Mouse (Mus musculus): ENCODE results near the gene Nptxr. TPM values are rescaled to one million over a fixed set of nuclear protein-coding genes. Genes with fewer than 3 reads are reported as not detected.

Gene Nptxr
- total and polyA plus RNA-seq, 3 experiments = 0.09 to 2.1 (median 0.14) TPM

DNA sequence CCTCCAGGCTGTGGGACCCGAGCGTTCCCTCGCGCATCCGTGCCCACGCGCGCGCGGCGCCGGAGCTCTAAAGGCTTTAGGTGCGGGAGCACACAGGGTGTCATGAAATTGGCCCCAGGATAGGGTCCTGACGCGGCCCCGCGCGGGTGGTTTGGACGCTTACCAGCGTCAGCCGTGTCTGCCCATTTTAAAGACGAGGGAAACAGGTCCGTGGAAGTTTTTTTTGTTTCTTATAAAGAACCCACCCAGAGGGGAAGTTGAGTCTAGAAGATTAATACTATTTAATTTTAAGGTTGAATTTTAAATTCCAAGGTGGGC is 61.9 kb downstream of the Nptxr start:
- peak overlapping the region; percentile 72 to 94 (median 85) for H3K4me3 ChIP-seq (replicated peaks in 1 of 3; ENCODE audit: low read depth in 2 of 3, low read length in 2 of 3, poor library complexity in 1 of 3)
- dilution Hi-C loops (cut with MboI; ENCODE audit: extremely low pct_ligation_motif_present, extremely low pct_unique_long_range_greater_than_20kb, low sequenced_read_pairs) = no loop called here

DNA sequence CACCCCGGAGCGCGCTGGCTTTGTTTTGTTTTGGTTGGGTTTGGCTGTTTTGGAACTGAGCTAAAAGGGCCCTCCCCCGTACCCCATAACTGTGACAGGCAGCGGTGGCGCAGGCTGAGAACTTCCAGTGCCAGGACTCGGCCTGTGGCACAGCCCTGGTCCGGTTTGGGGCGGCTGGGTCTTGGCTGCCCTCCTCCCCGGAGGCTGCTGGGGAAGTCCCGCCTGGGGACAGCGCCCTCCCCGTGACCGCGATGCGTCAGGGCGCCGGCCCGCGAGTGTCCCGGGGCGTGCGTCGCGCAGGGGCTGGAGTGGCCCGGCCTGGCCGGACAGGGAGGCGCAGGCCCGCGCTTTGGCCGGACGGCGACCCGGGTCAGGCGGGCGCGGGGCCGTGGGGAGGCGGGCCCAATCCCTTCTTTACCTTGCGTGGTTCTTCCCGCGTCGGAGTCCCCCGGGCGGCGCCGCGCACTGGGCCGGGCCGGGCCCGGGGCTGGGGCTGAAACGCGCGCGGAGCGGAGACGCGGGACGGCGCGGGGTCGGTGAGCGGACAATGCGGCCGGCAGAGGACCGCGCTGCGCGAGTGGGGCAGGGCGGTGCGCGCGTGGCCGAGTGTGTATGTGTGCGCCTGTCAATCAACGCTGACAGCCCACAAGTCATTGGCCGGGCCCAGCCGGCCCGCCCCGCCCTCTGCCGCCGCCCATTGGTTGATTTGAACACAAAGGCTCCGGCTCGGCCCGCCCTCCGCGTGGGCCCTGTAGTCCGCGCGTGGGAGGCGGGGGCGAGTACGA is 62.5 kb downstream of the Nptxr start, which contains the start of gene Sun2:
TSS of gene Sun2 (minus strand) at position 616 of the 785 bp plus-strand sequence.
- in situ Hi-C loops (cut with MboI; ENCODE audit: low pct_ligation_motif_present, low pct_unique_long_range_greater_than_20kb, low sequenced_read_pairs) (loop anchor here (10.0 kb wide), 1 partner anchor 353 kb away; the partner anchor contains the start of genes Rpl3 and Syngr1), dilution Hi-C loops (cut with MboI; ENCODE audit: extremely low pct_ligation_motif_present, extremely low pct_unique_long_range_greater_than_20kb, low sequenced_read_pairs) (no loop called here)
- peak within 1 kb of the TSS; percentile 68 for H3K4me2 ChIP-seq (ENCODE audit: insufficient read depth, low read depth, poor library complexity, severe bottlenecking)
- peak within 1 kb of the TSS; percentile 72 to 94 (median 85) for H3K4me3 ChIP-seq (replicated peaks in 1 of 3; ENCODE audit: low read depth in 2 of 3, low read length in 2 of 3, poor library complexity in 1 of 3)
- peak; percentile 70 for DNase-seq (ENCODE audit: extremely low read depth)
- peaks cover 29 to 54% of the 10 kb centered on the region in 2 experiments for H3K36me3 ChIP-seq (replicated peaks in 1 of 2; ENCODE audit: control insufficient read depth in 1 of 2, insufficient read depth in 1 of 2, low read length in 1 of 2)
- H3K27me3 ChIP-seq (replicated peaks) = no peaks in the 10 kb centered on the region
- no peak for TF ChIP-seq ZKSCAN1 (IDR thresholded peaks at IDR 0.05; ENCODE audit: borderline replicate concordance, low read depth, low read length)
- TF ChIP-seq PAX5 (IDR thresholded peaks at IDR 0.05; ENCODE audit: low read length) = no peak
- TF ChIP-seq GABPA (IDR thresholded peaks at IDR 0.05; ENCODE audit: insufficient replicate concordance, low read depth, low read length) = no peak
- TF ChIP-seq JUN (IDR thresholded peaks at IDR 0.05; ENCODE audit: insufficient read depth, low read depth, low read length) = no peak
- no peak for TF ChIP-seq JUND (conservative IDR thresholded peaks at IDR 0.05; ENCODE audit: low read depth, low read length)
- no peak; the same call in 1 of the 2 replicates for TF ChIP-seq NELFE (IDR thresholded peaks at IDR 0.05; ENCODE audit: low read depth, low read length)
- peak; percentile 58 for TF ChIP-seq NRF1 (IDR thresholded peaks at IDR 0.05; ENCODE audit: low read depth, low read length)
- TF ChIP-seq TCF12 (IDR thresholded peaks at IDR 0.05; ENCODE audit: low read depth, low read length) = peak; percentile 36; the same call in 1 of the 2 replicates
- TF ChIP-seq CTCF (conservative IDR thresholded peaks at IDR 0.05 in 1 of 2, IDR thresholded peaks at IDR 0.05 in 1 of 2; ENCODE audit: low read depth in 2 of 2, low read length in 2 of 2) = no peak
- 0 out of 2 replicates have a peak, but pooled peaks have one; percentile 34 for TF ChIP-seq MAZ (IDR thresholded peaks at IDR 0.05; ENCODE audit: low read depth, low read length)
- no peak for TF ChIP-seq POLR2AphosphoS2 (IDR thresholded peaks at IDR 0.05; ENCODE audit: low read depth, low read length)
- peak; percentile 39 for TF ChIP-seq MXI1 (IDR thresholded peaks at IDR 0.05; ENCODE audit: low read depth, low read length)
- TF ChIP-seq UBTF (IDR thresholded peaks at IDR 0.05; ENCODE audit: low read depth, low read length) = no peak
- TF ChIP-seq HCFC1 (IDR thresholded peaks at IDR 0.05; ENCODE audit: low read depth, low read length) = no peak; the same call in 1 of the 2 replicates
- no peak for TF ChIP-seq ZNF384 (IDR thresholded peaks at IDR 0.05; ENCODE audit: low read depth, low read length)
- peak; percentile 27; the same call in 1 of the 2 replicates for TF ChIP-seq BHLHE40 (IDR thresholded peaks at IDR 0.05; ENCODE audit: low read depth, low read length)
- 0 out of 2 replicates have a peak, but pooled peaks have one; percentile 14 for TF ChIP-seq MEF2A (IDR thresholded peaks at IDR 0.05; ENCODE audit: borderline replicate concordance, low read depth, low read length)
- TF ChIP-seq USF1 (IDR thresholded peaks at IDR 0.05; ENCODE audit: low read depth, low read length) = peak; percentile 11; the same call in 1 of the 2 replicates
- TF ChIP-seq MAX (IDR thresholded peaks at IDR 0.05; ENCODE audit: low read length) = peak; percentile 67; the same call in 1 of the 2 replicates
- TF ChIP-seq POLR2A (IDR thresholded peaks at IDR 0.05; ENCODE audit: low read depth, low read length) = peak; percentile 52
- TF ChIP-seq MAFK (IDR thresholded peaks at IDR 0.05; ENCODE audit: insufficient replicate concordance, low read length) = no peak
- 0 out of 2 replicates have a peak, but pooled peaks have one; percentile 15 for TF ChIP-seq TBP (conservative IDR thresholded peaks at IDR 0.05; ENCODE audit: low read depth, low read length)
- TF ChIP-seq SIN3A (IDR thresholded peaks at IDR 0.05; ENCODE audit: low read length) = peak; percentile 59; the same call in 1 of the 2 replicates
- TF ChIP-seq ZMIZ1 (IDR thresholded peaks at IDR 0.05; ENCODE audit: low read depth, low read length) = 0 out of 2 replicates have a peak, but pooled peaks have one; percentile 42
- no peak for TF ChIP-seq RAD21 (IDR thresholded peaks at IDR 0.05; ENCODE audit: low read depth, low read length)
- TF ChIP-seq RCOR1 (conservative IDR thresholded peaks at IDR 0.05; ENCODE audit: low read depth, low read length) = no peak
- TF ChIP-seq IRF4 (IDR thresholded peaks at IDR 0.05; ENCODE audit: low read depth, low read length) = no peak
- peaks cover 23 to 52% of the 10 kb centered on the region in 2 experiments for H3K4me1 ChIP-seq (ENCODE audit: control insufficient read depth in 1 of 2, insufficient read depth in 2 of 2)
- H3K79me2 ChIP-seq (replicated peaks; ENCODE audit: control insufficient read depth, extremely low read depth, insufficient read depth, poor library complexity, severe bottlenecking) = no peaks in the 10 kb centered on the region
- peak within 1 kb of the TSS; percentile 92 for H3K9ac ChIP-seq (ENCODE audit: insufficient read depth, low read depth)
- H3K27ac ChIP-seq (ENCODE audit: insufficient read depth, low read depth) = peak within 1 kb of the TSS; percentile 58
- no peaks in the 10 kb centered on the region for H3K9me3 ChIP-seq (replicated peaks; ENCODE audit: low read length)

More for the DNA sequence above, 61.9 kb downstream of the Nptxr start:
- H3K27me3 ChIP-seq (replicated peaks) = no peaks in the 10 kb centered on the region
- peak overlapping the region; percentile 68 for H3K4me2 ChIP-seq (ENCODE audit: insufficient read depth, low read depth, poor library complexity, severe bottlenecking)
- H3K36me3 ChIP-seq (replicated peaks in 1 of 2; ENCODE audit: control insufficient read depth in 1 of 2, insufficient read depth in 1 of 2, low read length in 1 of 2) = peaks cover 24 to 54% of the 10 kb centered on the region in 2 experiments
- no peak overlapping the region for H3K27ac ChIP-seq (ENCODE audit: insufficient read depth, low read depth)
- H3K79me2 ChIP-seq (replicated peaks; ENCODE audit: control insufficient read depth, extremely low read depth, insufficient read depth, poor library complexity, severe bottlenecking) = no peaks in the 10 kb centered on the region
- TF ChIP-seq POLR2A (IDR thresholded peaks at IDR 0.05; ENCODE audit: low read depth, low read length) (0 out of 2 replicates have a peak, but pooled peaks have one; percentile 5), MEF2A (IDR thresholded peaks at IDR 0.05; ENCODE audit: borderline replicate concordance, low read depth, low read length) (no peak), MYC (IDR thresholded peaks at IDR 0.05; ENCODE audit: low read depth, low read length) (0 out of 2 replicates have a peak, but pooled peaks have one; percentile 10)
- H3K4me1 ChIP-seq (ENCODE audit: control insufficient read depth in 1 of 2, insufficient read depth in 2 of 2) = peaks cover 23 to 52% of the 10 kb centered on the region in 2 experiments
- H3K9me3 ChIP-seq (replicated peaks; ENCODE audit: low read length) = no peaks in the 10 kb centered on the region
- in situ Hi-C loops (cut with MboI; ENCODE audit: low pct_ligation_motif_present, low pct_unique_long_range_greater_than_20kb, low sequenced_read_pairs) = loop anchor here (10.0 kb wide), 1 partner anchor 352 kb away; the partner anchor contains the start of genes Rpl3 and Syngr1
- no peak for DNase-seq (ENCODE audit: extremely low read depth)
- H3K9ac ChIP-seq (ENCODE audit: insufficient read depth, low read depth) = peak overlapping the region; percentile 92

All from CH12.LX (cell line).